Mouse (Mus musculus): Measurements from ENCODE around the gene Speg.

Speg gene

DNA sequence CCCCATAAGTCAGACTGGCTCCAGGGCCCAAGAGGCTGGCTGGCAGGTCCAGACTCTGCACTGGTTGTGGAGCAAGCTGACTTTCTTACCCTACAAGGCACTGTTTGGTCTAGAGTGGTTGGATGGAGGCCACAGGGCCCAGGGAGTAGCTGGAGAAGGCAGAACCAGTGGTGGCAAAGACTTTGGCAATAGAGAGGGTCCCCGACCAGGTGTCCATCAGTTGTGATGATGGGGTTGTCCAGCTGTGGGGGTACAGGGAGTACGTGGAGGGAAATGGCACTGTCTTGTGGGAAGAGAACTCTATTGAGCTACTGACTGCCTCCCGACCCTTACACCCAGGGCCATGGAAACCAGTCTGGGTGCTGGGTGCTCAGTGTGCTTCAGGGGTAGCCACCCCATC, 18.7 kb downstream of the Speg start:
- DNase-seq (ENCODE audit: low spot score): no peak

GRCm38 (mm10) chr1:75398761-75399402, 23.8 kb downstream of the Speg start:
- DNase-seq (ENCODE audit: low spot score): no peak

DNA sequence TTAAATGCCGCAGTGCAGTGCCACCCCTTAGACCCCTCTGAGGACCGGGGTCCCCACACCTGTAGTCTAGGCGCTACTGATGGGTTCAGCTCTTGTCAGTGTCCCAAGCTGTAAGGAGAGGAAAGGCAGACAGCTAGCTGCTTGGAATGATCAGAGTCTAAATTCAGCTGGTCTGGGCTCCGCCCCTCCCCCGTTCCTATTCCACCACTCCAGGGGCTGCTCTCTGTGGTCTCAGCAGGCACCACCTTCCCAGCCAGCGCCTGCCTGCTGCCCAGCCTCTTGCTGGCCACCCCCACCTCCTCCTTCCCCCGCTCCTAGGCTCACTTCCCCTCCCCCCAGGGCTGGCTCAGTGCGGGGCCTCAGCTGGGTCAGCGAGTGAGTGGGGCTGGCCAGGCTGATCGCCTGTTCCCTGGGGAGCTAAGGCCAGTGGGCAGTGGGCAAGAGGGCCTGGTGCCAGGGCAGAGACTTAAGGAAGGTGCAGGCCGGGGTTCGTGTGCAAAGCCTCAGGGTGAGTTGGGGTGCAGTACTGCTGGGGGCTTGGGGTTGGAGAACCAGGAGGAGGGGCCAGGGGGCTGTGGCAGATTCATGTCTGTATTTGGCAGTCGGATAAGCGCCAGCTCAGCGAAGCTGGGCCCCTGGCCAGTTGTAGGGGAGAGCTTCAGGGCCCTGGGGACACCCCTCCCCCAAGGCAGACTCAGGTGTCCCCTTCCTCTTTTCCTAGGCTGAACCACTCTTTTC, 24.8 kb downstream of the Speg start:
- DNase-seq (ENCODE audit: low spot score): no peak

DNA sequence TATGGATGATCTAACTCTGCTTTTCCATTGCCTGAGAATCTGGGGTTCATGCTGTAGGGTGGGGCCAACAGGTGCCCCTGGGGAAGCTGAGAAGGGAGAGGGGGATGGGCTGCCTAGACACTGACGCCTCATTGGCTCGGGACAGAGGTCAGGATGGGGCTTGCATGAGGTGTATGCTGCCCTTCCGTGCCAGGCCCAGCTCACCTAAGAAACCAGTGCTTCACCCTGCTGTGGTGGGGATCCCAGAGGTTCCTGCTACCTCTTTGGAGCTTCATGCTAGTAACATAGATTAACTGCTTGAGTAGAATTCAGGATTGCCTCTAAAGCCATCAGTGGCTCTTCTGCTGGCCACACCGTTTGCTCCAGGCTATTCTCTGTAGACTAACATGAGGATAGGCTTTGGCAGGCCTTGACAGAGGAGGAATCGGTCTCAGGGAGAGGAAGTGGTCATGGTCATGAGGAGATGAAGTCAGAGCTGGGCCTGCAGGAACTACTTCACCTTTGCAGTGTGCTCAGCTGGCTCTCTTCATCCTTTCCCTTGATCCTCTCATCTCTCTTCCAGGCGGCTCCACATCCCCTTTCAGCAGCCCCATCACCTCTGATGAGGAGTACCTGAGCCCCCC, 25.5 kb downstream of the Speg start:
- no peak for DNase-seq (ENCODE audit: low spot score)

DNA sequence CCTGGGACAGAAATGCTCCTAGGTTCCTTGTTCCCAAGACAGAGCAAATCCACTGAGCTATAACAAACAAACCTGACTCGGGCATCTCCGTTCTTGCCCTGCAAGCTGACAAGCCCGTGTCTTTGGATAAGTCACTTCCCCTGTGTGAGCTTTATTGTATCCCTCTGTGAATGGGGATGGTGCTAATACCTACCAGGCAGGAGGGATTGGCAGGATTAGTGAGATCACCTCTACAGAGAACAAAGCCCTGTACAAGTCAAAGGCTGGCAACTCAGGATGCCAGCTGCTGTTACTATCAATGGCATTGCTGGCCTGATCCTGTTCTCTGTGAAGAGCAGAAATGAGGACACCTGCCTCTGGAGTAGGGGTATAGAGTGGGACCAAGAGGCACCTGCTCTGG, 30.4 kb downstream of the Speg start:
- no peak for DNase-seq (ENCODE audit: low spot score)

DNA sequence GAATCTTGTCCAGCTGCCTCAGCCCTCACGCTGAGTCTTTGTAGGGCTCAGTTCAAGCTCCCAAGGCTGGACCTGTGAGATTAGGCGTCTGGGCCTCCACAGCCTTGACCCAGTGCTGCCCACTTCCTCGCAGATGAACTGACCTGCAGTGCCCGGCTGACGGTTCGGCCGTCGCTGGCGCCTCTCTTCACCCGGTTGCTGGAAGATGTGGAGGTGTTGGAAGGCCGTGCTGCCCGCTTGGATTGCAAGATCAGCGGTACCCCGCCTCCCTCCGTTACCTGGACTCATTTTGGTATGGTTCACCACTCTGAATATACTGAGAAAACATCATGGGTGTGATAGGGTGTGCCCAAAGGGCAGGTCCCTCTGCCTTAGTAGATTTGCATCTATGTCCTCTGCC, 31.1 kb downstream of the Speg start:
- DNase-seq (ENCODE audit: low spot score): no peak

DNA sequence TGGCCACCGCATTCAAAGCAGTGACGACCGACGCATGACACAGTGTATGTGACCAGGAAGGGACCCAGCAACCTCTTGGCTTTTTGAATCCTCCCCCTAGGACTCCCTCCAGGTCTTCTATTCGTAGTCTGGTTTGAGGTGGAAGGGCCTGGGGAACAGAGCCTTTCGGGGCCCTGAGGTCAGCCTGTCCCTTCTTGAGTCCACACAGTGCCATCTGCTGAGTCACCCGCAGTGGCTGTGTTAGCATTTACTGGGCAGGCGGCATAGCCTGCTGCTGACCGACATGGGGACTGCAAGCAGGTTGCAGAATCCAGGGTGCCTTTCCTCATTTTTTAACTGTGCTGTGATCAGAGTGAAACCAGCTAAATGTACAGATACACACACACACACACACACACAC, 32.0 kb downstream of the Speg start:
- no peak for DNase-seq (ENCODE audit: low spot score)

- no peak for DNase-seq (ENCODE audit: low spot score)
Measured at GRCm38 (mm10) chr1:75408210-75408609, 33.1 kb downstream of the Speg start.

GRCm38 (mm10) chr1:75409950-75410349, 34.9 kb downstream of the Speg start:
- DNase-seq (ENCODE audit: low spot score): no peak

DNA sequence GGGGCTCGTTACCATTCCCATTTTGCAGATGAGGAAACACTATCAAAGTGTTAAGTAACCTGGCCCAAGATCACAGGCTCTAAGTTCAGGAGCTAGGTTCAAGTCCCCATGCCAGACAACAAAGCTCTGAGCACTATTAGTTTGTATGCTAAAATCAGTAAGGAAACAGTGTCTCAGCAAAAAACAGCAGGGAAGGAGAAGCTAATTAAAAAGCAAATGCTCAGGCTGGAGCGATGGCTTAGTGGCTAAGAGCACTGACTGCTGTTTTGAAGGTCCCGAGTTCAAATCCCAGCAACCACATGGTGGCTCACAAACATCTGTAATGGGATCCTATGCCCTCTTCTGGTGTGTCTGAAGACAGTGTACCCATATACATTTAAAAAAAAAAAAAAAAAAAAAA, 37.1 kb downstream of the Speg start:
- DNase-seq (ENCODE audit: low spot score): no peak

- DNase-seq (ENCODE audit: low spot score): peak; percentile 42
Measured at GRCm38 (mm10) chr1:75413749-75414148, 38.7 kb downstream of the Speg start.

DNA sequence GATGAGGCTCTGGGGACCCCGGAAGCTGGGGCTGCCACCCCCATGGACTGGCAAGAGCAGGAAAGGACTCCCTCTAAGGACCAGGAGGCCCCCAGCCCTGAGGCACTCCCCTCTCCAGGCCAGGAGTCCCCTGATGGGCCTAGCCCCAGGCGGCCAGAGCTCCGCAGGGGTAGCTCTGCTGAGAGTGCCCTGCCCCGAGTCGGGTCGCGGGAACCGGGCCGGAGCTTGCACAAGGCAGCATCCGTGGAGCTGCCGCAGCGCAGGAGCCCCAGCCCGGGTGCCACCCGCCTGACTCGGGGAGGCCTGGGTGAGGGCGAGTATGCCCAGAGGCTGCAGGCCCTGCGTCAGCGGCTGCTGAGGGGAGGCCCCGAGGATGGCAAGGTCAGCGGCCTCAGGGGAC, 46.7 kb downstream of the Speg start:
- no peak for DNase-seq (ENCODE audit: low spot score)

DNA sequence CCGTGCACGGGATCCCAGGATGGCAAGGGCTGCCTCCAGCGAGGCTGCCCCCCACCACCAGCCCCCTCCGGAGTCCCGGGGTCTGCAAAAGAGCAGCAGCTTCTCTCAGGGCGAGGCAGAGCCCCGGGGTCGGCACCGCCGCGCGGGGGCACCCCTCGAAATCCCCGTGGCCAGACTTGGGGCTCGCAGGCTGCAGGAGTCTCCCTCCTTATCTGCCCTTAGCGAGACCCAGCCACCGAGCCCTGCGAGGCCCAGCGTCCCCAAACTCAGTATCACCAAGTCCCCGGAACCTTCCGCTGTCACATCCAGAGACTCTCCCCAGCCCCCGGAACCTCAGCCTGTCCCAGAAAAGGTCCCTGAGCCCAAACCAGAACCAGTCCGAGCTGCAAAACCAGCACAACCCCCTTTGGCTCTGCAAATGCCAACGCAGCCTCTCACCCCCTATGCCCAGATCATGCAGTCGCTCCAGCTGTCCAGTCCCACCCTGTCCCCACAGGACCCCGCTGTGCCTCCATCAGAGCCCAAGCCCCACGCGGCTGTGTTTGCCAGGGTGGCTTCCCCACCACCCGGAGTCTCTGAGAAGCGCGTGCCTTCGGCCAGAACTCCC, 47.2 kb downstream of the Speg start:
- no peak for DNase-seq (ENCODE audit: low spot score)

DNA sequence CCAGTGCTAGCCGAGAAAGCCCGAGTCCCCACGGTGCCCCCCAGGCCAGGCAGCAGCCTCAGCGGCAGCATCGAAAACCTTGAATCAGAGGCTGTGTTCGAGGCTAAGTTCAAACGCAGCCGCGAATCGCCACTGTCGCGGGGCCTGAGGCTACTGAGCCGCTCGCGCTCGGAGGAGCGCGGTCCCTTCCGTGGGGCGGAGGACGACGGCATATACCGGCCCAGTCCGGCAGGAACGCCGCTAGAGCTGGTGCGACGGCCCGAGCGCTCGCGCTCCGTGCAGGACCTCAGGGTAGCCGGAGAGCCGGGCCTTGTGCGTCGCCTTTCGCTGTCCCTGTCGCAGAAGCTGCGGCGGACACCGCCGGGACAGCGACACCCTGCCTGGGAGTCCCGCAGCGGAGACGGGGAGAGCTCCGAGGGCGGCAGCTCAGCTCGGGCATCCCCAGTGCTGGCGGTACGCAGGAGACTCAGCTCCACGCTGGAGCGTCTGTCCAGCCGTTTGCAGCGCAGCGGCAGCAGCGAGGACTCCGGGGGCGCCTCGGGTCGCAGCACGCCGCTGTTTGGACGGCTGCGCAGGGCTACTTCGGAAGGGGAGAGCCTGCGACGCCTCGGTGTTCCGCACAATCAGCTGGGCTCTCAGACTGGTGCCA, 47.9 kb downstream of the Speg start:
- no peak for DNase-seq (ENCODE audit: low spot score)

GRCm38 (mm10) chr1:75423780-75424390, 48.8 kb downstream of the Speg start:
- no peak for DNase-seq (ENCODE audit: low spot score)

GRCm38 (mm10) chr1:75425796-75426471, 50.8 kb downstream of the Speg start:
- DNase-seq (ENCODE audit: low spot score): no peak

GRCm38 (mm10) chr1:75435475-75436328, 60.6 kb downstream of the Speg start, which contains the start of gene Gmppa:
Gene Gmppa, plus strand, starts transcription at chr1:75435930.
- peak; percentile 69 for DNase-seq (ENCODE audit: low spot score)

DNA sequence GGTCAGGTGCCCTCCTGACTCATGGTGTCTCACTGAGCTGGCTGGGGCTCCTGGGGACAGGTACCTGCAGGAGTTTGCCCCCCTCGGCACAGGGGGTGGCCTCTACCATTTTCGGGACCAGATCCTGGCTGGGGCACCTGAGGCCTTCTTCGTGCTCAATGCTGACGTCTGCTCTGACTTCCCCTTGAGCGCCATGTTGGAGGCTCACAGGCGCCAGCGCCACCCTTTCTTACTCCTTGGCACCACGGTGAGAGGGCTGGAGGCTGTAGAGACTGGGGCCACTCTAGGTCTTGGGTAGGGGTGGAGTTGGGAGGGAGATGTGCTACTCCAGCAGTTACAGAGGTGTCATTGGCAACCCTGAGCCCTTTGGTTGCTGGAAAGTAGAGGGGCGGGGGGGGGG, 63.7 kb downstream of the Speg start:
- DNase-seq (ENCODE audit: low spot score): no peak

GRCm38 (mm10) chr1:75440661-75441060, 65.6 kb downstream of the Speg start:
- no peak for DNase-seq (ENCODE audit: low spot score)

- DNase-seq (ENCODE audit: low spot score): no peak
Measured at GRCm38 (mm10) chr1:75441471-75441996, 66.4 kb downstream of the Speg start.
